Mouse (Mus musculus) stomach, embryonic 16.5 days (tissue): ENCODE results near the gene Naa40. TPM values are rescaled to one million over a fixed set of nuclear protein-coding genes. Genes with fewer than 3 reads are reported as not detected.

Source experiments
- ATAC-seq: fragments of 200-750 bp; cut with Nextera tagmentation; 2 replicates; pipeline ENCODE4 v1.8.0; 2017; ENCODE audit warnings: moderate number of reproducible peaks, moderate TSS enrichment; ENCODE audit not compliant: insufficient read depth, low FRiP score
- H3K27ac ChIP-seq: fragments of 300-500 bp; sonication (generic); 2 replicates; pipeline ENCODE4 v1.5.1; 2014; ENCODE audit warnings: low read length
- H3K27me3 ChIP-seq: fragments of 300-500 bp; sonication (generic); 2 replicates; pipeline ENCODE4 v1.6.1; 2014; ENCODE audit warnings: low read length, control low read depth, mixed read lengths; ENCODE audit not compliant: control insufficient read depth, insufficient read depth
- H3K36me3 ChIP-seq: fragments of 300-500 bp; sonication (generic); 2 replicates; pipeline ENCODE4 v1.6.1; 2014; ENCODE audit warnings: low read length; ENCODE audit not compliant: control insufficient read depth, insufficient read depth
- H3K4me1 ChIP-seq: fragments of 300-500 bp; sonication (generic); 2 replicates; pipeline ENCODE4 v1.6.1; 2014; ENCODE audit warnings: low read length, control low read depth, mixed read lengths; ENCODE audit not compliant: control insufficient read depth, insufficient read depth
- H3K4me2 ChIP-seq: fragments of 300-500 bp; sonication (generic); 2 replicates; pipeline ENCODE4 v1.6.1; 2014; ENCODE audit warnings: low read depth, low read length, mixed read lengths
- H3K4me3 ChIP-seq: fragments of 300-500 bp; sonication (generic); replicated peaks from 2 replicates; pipeline ENCODE4 v1.5.1; 2014; ENCODE audit warnings: mild to moderate bottlenecking, low read length
- H3K9ac ChIP-seq: fragments of 300-500 bp; sonication (generic); 2 replicates; pipeline ENCODE4 v1.6.1; 2014; ENCODE audit warnings: low read length
- H3K9me3 ChIP-seq: fragments of 300-500 bp; sonication (generic); replicated peaks from 2 replicates; pipeline ENCODE4 v1.6.1; 2016; ENCODE audit warnings: low read length, control low read depth; ENCODE audit not compliant: control insufficient read depth
- WGBS: fragments of 180-500 bp; shearing (Covaris S2); extraction: QIAGEN DNeasy Blood & Tissue Kit; methylation state at CpG from one replicate; pipeline ENCODE4 v1.1.7; 2014; 5-methylcytosine and 5-hydroxymethylcytosine counted together
- polyA plus RNA-seq: library from polyadenylated mRNA; unstranded; fragments of >200 nt; fragmentation: Nextera tagmentation; extraction: Ambion mirVana; gene quantifications from 2 replicates; pipeline ENCODE4 v1.2.1, GENCODE M21; 2015

Gene Naa40
- polyA plus RNA-seq, 1 experiment from 2014 or later, result 50.4 TPM

DNA sequence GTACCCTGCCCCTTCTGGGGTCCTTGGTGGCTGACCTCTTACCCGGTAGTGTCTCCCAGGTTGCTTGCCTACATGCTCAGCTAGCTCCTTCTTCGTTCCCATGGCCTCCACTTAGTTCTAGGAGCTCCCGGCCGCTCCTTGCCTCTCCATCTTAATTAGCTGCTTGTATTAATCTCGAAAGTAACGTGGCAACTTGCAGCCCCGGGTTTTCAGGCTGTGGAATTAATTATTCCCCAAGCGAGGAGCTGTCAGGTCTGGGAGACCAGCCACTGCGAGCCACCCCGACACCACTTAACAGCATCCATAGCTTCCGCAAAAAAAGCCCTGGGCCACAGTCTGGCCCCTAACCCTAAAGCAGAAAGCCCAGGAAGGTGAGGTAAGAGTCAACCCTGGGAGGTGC lies 57.6 kb downstream of the Naa40 start:
- Histone ChIP-seq H3K27me3 (no peaks in the 10 kb centered on the region), H3K9me3 (no peaks in the 10 kb centered on the region), H3K9ac (no peak overlapping the region), H3K4me2 (no peak overlapping the region), H3K4me3 (no peak overlapping the region), H3K36me3 (no peaks in the 10 kb centered on the region), H3K27ac (no peak overlapping the region), H3K4me1 (peaks cover 36% of the 10 kb centered on the region)
- ATAC-seq, result no peak
- WGBS, result 71% methylated on average over 11 of the region's 11 CpGs

DNA sequence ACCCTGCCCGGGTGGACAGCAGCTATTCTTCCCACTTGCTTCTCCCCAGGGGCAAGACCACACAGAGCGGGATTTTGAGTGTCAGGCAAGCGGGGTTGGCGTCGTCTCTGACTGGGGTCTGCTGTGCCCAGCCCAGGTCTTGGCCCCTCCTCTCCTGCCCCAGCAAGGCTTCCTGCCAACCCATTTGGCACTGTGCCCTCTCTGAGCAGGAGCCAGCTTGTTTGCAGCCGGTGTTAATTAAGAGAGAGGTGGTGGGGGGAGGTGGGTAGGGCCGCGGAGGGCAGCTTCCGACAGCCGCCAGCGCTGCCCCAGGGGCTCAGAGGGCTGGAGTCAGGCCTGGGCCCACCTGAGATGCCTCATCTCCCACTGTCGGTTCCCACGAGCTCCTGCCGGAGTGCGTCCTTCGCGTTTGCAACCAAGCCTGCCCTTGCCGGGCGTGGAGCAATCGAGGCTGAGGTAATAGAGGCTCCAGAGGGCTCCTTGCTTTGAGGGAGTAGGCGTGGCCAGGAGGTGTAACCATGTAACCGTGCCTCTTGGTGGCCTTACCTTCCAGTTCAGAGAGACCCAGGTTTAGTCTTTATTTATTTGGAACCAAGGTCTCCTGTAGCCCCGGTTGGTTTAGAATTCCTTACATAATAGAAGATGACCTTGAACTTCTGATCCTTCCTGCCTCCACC lies 58.6 kb downstream of the Naa40 start:
- H3K36me3 ChIP-seq, result no peaks in the 10 kb centered on the region
- WGBS, result 8% methylated on average over 23 of the region's 23 CpGs
- H3K4me2 ChIP-seq, result peak overlapping the region; percentile 50
- peak overlapping the region; percentile 22 for H3K4me3 ChIP-seq
- no peaks in the 10 kb centered on the region for H3K27me3 ChIP-seq
- no peaks in the 10 kb centered on the region for H3K9me3 ChIP-seq
- H3K27ac ChIP-seq, result peak overlapping the region; percentile 74
- H3K9ac ChIP-seq, result peak overlapping the region; percentile 67
- peak; percentile 74 for ATAC-seq
- H3K4me1 ChIP-seq, result peaks cover 35% of the 10 kb centered on the region

DNA sequence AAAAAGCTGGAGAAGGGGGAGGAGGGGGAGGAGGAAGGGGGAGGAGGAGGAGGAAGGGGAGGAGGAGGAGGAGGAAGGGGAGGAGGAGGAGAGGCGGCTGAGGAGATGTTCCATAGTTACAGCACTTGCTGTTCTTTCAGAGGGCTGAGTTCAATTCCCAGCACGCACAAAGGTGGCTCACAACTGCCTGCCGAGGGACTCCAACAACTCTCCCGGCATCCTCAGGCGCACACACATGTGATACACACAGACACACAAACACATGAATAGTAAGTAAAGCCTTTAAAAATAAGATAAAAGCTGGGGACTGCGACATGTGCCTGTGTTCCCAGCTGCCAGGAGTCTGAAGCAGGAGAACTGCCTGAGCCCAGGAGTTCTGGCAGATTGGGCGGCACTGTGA lies 59.5 kb downstream of the Naa40 start:
- Histone ChIP-seq H3K36me3 (no peaks in the 10 kb centered on the region), H3K4me3 (no peak overlapping the region), H3K4me1 (peaks cover 29% of the 10 kb centered on the region), H3K27ac (peak overlapping the region; percentile 74; the same call in 1 of the 2 replicates), H3K9ac (no peak overlapping the region), H3K4me2 (no peak overlapping the region), H3K27me3 (no peaks in the 10 kb centered on the region), H3K9me3 (no peaks in the 10 kb centered on the region)
- WGBS, result 66% methylated on average over 7 of the region's 7 CpGs
- ATAC-seq, result no peak

DNA sequence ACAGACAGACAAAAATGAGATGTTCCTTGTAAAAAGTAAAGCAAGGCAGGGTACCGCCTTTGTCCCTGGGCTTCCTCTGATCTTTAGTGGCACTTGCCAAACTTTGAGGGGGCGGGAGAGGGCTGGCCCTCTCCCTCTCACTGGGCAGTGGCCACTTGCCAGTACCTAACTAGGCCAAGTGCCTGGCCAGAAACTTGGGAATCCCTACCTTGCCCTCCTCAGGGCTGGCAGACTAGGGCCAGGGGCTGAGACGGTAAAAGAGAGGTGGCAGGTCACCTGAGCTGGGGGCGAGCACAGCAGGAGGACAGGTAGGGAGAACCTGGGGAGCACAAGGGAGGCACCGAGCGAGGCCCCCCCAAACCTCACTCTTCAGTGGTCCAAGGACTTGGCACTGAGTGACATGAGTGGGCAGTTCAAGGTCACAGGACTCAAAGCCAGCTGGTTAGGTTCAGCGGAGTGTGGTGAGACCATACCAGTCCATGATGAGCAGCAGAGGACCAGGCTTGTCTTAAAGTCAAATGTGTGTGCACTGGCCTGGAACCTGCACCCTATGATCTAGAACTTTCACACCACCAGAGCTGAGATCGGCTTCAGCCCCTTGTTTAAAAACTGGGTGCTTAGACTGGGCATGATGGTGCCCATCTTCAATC lies 60.1 kb downstream of the Naa40 start:
- peaks cover 29% of the 10 kb centered on the region for H3K4me1 ChIP-seq
- H3K27me3 ChIP-seq, result no peaks in the 10 kb centered on the region
- no peak overlapping the region for H3K9ac ChIP-seq
- no peak overlapping the region for H3K4me2 ChIP-seq
- WGBS, result 91% methylated on average over 8 of the region's 8 CpGs
- H3K4me3 ChIP-seq, result no peak overlapping the region
- H3K36me3 ChIP-seq, result no peaks in the 10 kb centered on the region
- H3K27ac ChIP-seq, result no peak overlapping the region
- H3K9me3 ChIP-seq, result no peaks in the 10 kb centered on the region
- no peak for ATAC-seq

DNA sequence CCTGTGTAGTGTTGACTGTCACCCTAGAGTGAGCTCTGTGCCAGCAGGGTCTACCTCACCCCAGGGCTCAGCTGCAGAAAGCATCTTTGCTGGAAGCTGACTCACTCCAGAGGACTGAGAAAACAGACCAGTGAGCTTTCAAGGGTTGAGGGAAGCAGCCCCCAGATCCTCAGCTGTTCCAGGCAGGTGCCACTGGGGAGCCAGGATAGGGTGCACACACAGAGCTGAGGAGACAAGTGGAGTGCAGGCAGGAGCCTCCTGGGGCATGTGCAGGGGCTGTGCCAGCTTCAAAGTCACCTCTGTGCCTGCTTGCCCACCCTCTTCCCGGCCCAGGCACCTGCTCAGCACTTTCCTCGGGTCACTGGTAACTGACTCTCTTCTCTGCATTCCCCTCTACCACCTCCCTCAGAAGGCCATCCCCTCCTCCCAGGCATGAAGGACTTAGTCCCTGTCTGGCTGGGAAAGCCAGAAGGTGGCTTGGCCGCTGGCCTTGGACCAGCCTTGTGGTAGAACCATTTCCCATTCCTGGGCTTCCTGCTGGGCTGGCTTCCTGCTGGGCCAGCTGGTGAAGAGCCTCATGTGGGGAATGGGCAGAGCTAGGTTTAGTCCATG lies 62.0 kb downstream of the Naa40 start:
- no peak overlapping the region for H3K4me3 ChIP-seq
- H3K9ac ChIP-seq, result no peak overlapping the region
- WGBS, result 48% methylated on average over 3 of the region's 3 CpGs
- no peak overlapping the region for H3K4me2 ChIP-seq
- no peaks in the 10 kb centered on the region for H3K9me3 ChIP-seq
- H3K36me3 ChIP-seq, result no peaks in the 10 kb centered on the region
- H3K4me1 ChIP-seq, result peaks cover 24% of the 10 kb centered on the region
- H3K27me3 ChIP-seq, result no peaks in the 10 kb centered on the region
- no peak for ATAC-seq
- H3K27ac ChIP-seq, result no peak overlapping the region

DNA sequence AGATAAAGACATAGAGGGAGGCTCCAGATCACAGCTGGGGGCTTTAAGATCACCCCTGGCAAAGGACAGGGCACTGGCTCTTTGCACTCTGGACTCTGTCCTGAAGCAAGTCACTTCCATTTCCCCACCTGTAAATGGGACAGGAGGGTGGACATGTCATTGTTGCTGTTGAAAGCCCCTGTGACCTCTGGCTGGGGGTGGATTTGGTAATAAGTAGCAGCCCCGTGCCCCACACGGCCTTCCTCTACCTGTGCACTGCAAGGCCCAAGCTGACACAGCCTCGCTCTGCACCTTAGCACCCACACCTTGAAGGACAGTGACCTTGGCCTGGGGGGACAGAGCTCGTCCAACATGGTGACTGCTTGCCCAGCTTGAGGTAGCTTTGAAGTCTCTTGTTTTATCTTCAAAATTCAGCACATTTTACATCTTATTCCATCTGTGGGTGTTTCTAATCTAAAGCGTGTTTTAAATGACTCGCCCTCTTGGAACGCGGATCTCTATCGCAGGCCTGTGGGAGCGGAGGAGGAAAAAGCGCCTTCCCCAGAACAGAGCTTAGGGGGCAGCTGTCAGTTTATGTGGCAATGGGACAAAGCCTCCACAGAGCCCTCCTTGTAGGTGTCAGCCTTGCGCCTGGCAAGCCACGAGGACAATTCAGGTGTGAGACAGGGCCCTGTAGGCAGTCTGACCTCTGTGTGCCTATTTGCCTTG lies 63.0 kb downstream of the Naa40 start:
- no peaks in the 10 kb centered on the region for H3K36me3 ChIP-seq
- no peak overlapping the region for H3K9ac ChIP-seq
- WGBS, result 48% methylated on average over 13 of the region's 13 CpGs
- no peak overlapping the region for H3K4me2 ChIP-seq
- H3K4me3 ChIP-seq, result no peak overlapping the region
- ATAC-seq, result no peak
- no peaks in the 10 kb centered on the region for H3K27me3 ChIP-seq
- peaks cover 24% of the 10 kb centered on the region for H3K4me1 ChIP-seq
- no peak overlapping the region for H3K27ac ChIP-seq
- no peaks in the 10 kb centered on the region for H3K9me3 ChIP-seq

DNA sequence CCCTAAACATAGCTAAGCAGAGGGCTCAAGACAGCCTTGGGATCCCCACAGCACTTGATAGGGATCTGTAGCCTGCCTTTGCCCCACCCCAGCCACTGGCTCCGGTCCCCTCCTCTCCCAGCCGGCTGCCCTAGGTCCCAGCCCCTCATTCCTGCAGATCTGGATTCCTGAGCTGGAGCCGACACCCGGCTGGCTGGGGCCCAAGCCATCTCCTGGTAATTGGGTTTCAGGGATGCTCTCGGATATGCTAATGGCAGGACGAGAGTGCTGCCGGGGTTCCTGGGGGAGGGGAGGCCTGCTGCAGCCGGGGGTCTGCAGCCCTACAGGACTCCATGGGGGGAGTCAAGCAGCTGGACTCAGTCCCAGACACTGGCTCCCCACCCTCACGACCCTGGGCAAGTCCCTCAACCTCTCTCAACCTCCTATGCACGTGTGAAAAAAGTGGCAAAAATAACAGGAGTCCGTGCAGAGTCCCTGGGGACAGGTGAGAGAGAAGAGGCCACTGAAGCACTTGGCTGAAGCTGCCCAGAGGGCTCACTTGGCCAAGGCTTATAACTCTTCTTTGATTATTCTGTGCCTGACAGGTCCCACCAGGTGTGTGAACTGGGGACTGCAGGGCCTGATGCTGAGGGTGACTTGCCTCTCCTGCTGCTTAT lies 64.8 kb downstream of the Naa40 start:
- 0 out of 2 replicates have a peak, but pooled peaks have one; percentile 26 for ATAC-seq

More for the DNA sequence above, 64.8 kb downstream of the Naa40 start:
- WGBS, result 14% methylated on average over 11 of the region's 11 CpGs
- H3K4me1 ChIP-seq, result peaks cover 26% of the 10 kb centered on the region
- H3K27ac ChIP-seq, result no peak overlapping the region
- no peak overlapping the region; the same call in 1 of the 2 replicates for H3K9ac ChIP-seq
- H3K4me2 ChIP-seq, result no peak overlapping the region
- H3K36me3 ChIP-seq, result no peaks in the 10 kb centered on the region
- no peaks in the 10 kb centered on the region for H3K9me3 ChIP-seq
- no peaks in the 10 kb centered on the region for H3K27me3 ChIP-seq
- no peak overlapping the region for H3K4me3 ChIP-seq
